Mouse (Mus musculus) gastrocnemius, postnatal 10 days (tissue): ENCODE results near the gene Gbp8. TPM values are rescaled to one million over a fixed set of nuclear protein-coding genes. Genes with fewer than 3 reads are reported as not detected.
"Not testable (repeated sequence)": the region's sequence is repeated elsewhere in the genome, so short reads cannot be mapped to it uniquely, and the experiment has no call there.

ENCODE experiments used
- DNase-seq: peaks from one replicate; pipeline ENCODE4 v3.0.0; 2021; ENCODE audit warnings: mixed read lengths
- total RNA-seq, 2 experiments: library from RNA; stranded (reverse); gene quantifications; 2 replicates each; pipeline ENCODE4 v1.2.3; 2021

Gbp8 gene
- total RNA-seq, 2 experiments from 2014 or later = 0.16 TPM; not detected in 1

DNA sequence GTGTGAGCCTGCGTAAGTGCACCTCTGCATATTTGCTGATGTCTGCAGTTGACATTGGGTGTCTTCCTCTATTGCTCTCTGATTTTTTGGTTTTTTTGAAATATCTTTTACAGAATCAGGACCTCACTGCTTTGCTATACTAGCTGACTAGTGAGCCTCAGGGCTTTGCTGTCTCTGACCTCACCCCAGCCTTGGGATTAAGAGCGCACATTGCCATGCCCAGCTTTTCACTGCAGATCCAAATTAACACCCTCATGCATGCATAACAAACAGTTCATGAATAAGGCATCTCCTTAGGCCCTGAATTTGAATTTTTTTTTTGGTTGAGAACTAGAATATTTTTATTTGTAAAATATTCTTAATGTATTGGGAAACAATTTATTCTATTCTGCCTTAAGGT, 84.1 kb downstream of the Gbp8 start:
- DNase-seq = no peak

DNA sequence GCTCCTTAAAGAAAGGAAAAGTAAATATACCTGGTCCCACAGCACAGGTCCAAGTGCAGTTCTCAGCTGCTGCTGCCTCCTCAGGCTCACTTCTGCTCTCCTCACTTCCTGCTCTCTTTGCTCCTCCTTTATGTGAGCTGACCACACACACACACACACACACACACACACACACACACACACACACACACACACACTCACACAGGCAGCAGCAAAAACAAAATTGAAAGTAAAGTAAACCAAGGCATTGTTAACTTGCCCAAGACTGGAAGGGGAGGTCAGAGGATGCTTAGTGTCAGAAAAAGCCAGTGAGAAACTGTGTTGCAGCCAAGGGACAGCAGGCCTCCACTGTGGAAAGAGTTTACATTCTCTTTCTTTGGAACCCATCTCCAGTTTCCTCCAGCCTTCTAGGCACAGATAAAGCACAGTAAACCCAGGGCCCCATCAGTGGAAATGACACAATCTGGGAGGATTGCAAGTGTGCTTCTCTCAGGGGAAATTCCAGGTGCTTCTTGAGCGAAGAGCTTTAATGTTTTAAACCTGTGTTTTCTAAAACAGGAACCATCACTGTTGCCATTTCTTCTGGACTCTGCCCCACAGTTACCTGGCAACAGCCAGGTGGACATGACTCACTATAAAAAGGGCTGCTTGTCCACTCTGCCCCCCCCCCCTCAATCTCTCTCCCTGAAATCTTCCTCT, 85.7 kb downstream of the Gbp8 start:
- DNase-seq = not testable (repeated sequence)

DNA sequence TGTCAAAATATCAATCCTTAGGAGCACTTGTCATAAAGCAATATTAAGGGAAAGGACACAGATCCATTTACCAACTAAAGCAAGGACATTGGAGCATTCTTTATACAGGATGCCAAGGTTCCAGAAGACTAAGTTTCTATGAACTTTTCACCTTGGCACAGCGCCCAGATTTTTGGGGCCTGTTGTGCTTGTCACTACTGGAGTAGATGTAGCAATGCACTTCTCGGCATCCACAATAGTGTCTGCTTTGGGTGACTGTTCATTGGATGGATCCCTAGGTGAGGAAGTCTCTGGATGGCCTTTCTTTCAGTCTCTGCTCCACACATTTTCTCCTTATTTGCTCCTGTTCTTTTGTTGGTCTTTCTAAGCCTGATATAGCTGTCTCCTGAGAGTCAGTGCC, 107.0 kb downstream of the Gbp8 start:
- peak; percentile 29 for DNase-seq

DNA sequence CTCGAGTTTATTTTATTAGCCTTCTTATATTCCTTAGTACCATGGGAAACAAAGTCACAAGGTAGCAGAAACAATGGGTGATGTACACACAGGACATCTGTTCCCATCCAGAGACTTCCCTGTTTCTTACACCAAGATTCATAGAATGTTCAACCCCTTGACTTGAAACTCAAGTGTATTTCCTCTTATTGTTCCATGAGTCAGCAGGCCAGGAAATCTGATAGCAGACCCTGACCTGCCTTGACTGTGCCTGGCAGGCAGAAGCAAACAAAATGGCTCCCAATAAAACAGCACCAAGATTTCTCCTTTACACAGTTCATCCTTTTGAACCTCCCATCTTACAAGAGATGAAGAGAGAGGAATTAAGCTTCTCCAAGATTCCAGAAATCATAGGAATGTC, 126.8 kb downstream of the Gbp8 start:
- no peak for DNase-seq

DNA sequence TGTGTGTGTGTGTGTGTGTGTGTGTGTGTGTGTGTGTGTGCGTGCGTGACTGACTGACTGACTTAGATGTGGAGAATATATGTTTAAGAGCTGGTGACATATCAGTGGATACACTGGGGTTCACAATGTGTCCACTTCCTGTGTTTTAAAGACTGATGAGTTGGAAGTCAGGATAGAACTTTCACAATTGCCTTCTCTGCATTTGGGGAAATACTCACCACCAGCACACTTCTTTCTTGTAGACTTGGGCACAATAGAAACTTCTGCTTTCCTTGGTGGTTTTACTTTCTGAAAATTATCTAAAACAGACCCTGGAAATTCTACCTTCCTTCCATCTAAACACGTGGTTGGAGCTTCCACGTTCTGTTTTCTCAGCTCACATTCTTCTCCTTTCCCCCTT, 127.8 kb downstream of the Gbp8 start:
- DNase-seq = no peak

DNA sequence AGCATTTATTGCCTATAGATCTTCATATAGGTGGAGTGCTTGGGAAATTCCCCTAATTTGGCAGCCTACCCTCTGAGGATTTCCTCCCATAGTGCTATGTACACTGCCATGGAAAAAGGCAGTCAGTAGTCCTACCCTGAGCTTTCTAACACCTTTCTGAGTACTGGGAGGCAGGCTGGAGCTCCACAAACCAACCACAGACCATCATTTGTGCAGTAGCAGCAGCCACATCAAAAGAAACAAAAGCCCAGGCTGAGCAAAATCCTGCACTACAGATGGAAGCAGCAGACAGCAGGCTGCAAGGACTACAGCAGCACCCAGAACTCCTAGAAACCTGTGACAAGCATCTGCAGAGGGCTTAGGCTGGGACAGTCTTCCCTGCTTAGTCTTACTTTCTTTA, 129.0 kb downstream of the Gbp8 start:
- DNase-seq = no peak

DNA sequence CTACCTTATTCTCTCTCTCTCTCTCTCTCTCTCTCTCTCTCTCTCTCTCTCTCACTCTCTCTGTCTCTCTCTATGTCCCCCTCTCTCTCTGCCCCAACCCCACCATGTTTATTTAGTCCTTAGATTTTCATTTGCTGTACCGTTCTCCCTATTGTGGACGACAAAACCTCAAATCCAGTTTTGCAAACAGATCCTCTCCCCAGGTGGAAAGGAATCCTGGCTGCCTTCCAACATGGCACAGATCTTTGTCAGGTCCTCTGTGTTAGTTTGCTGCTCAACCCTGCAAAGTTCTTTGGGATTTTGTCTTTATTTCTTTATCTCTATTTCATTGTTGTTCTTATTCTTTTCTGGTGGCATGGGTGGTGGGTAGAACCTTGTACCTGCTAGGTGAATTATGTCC, 149.9 kb downstream of the Gbp8 start:
- no peak for DNase-seq

DNA sequence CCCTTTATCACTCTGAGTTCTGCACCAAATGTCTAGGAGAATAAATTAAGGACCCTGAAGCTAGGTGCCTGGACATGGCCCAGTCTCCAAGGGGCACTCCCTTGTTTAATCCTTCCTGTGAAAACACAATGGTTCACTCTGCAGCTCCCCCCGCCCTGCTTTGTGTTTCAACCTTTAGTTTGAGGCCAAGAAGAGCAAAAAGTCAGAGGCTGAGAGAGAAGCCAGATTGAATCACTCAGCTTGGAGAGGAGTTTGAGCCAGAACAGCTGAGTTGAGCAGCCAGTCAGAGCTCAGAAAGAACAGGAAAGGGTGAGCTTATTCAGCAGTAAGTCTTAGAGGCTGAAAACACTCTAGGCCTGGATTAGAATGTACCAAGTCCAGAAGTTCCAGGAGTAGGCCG, 151.3 kb downstream of the Gbp8 start:
- DNase-seq = peak; percentile 6

DNA sequence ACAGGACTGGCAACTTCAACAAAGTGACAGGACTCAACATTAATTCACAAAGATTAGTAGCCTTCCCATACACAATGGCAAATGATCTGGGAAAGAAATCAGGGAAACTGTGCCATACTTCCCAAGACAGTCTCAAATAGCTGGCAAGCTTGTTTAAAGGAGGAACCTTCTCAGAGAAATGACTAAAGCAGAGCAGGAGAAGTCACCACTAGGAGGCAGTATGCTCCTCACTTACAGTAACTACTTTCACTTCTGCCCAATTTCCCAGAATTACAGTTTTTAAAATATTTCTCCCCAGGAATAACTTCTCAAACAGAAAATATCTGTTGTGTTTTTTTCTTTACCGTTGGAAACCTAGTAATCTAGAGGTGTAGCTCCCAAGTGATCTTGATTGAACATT, 152.6 kb downstream of the Gbp8 start:
- DNase-seq = peak; percentile 27

DNA sequence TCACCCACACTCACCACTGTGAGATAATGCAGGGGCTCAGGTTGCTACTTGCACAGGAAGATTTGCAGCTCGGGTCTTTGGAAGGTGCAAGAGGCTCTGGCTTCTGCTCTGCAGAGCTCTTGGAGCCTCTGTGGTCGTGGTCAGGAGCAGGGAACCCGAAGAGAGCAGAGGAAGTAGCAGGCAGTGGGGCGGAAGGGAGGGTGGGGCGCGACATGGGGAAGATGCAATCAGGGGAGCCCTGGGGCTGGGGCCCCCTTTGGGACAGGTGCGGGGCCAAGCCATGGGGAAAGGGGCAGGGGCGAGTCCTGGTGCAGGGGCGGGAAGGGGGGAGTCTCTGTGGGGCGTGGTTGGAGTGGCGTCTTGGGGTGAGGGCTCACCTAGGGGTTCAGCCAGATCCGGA, 156.8 kb downstream of the Gbp8 start, which contains the start of gene Abcg3:
Abcg3 (minus strand) TSS at position 184 of the 400 bp plus-strand sequence.
- DNase-seq = peak; percentile 7

DNA sequence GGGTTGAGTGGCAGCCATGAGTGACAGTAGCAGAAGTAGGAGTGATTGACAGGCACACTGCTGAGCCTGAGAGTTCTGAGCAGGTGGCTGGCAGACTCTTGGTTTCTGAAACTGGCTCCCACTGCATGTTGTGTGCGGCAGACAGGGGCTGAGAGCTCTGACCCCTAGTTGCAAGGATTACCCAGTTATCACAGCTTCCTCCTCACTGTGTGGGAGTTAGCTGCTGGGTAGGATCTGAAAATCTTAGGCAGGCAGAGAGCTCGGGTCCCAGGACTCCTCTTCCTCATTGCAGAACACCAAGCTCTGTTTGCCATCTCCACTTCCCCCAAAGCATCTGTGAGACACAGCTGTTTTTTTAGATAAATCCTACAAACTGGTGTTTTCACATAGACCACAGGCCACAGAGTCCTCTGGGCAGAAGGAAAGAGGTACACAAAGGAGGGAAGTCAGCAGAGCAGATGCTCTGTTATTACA, 160.3 kb downstream of the Gbp8 start:
- no peak for DNase-seq

Other genes starting within 250 kb of the Gbp8 start
- gene Abcg3, start 156.8 kb downstream of the Gbp8 start, total RNA-seq = under 1 TPM; 0.19 to 0.27 TPM
- gene Gbp9, start within 50 bp of the Gbp8 start, total RNA-seq = 1 to 10 TPM; 4.9 to 7.0 TPM
- gene Gbp4, start within 50 bp of the Gbp8 start, total RNA-seq = 1 to 10 TPM; 1.2 to 2.1 TPM
- under 1 TPM; 0.21 to 0.25 TPM for gene Gbp10, start 100.0 kb upstream of the Gbp8 start, total RNA-seq
- gene Gm43302, start 154.2 kb upstream of the Gbp8 start, total RNA-seq = under 1 TPM in 1 of 2 experiments, not detected in 1; 0.05 TPM
- 1 to 10 TPM; 1.1 to 1.6 TPM for gene Gbp6, start 154.2 kb upstream of the Gbp8 start, total RNA-seq